Mouse (Mus musculus): ENCODE data around the gene Slc1a1. TPM values are rescaled to one million over a fixed set of nuclear protein-coding genes. Genes with fewer than 3 reads are reported as not detected.

Slc1a1 gene
- polyA plus RNA-seq (2012; rRNA removed) = 2.8 and 4.0 TPM in 2 replicates

- DNase-seq (ENCODE audit: low spot score) = peak; percentile 31
These were observed at the start of gene Slc1a1 for GRCm38 (mm10) chr19:28834798-28835499. Gene Slc1a1 (plus strand): TSS chr19:28835049.

- no peak for DNase-seq (ENCODE audit: low spot score)
These were observed 44.7 kb upstream of the Slc1a1 start for GRCm38 (mm10) chr19:28790196-28790595.

GRCm38 (mm10) chr19:28793307-28793706 lies 41.5 kb upstream of the Slc1a1 start:
- DNase-seq (ENCODE audit: low spot score) = no peak

GRCm38 (mm10) chr19:28796146-28796848 lies 38.6 kb upstream of the Slc1a1 start:
- DNase-seq (ENCODE audit: low spot score) = no peak

- DNase-seq (ENCODE audit: low spot score) = no peak
These were observed 37.9 kb upstream of the Slc1a1 start for GRCm38 (mm10) chr19:28796966-28797365.

- DNase-seq (ENCODE audit: low spot score) = no peak
These were observed 37.2 kb upstream of the Slc1a1 start for GRCm38 (mm10) chr19:28797611-28798010.

GRCm38 (mm10) chr19:28800448-28800847 lies 34.4 kb upstream of the Slc1a1 start:
- DNase-seq (ENCODE audit: low spot score) = no peak

- no peak for DNase-seq (ENCODE audit: low spot score)
These were observed 28.6 kb upstream of the Slc1a1 start for GRCm38 (mm10) chr19:28806276-28806675.

GRCm38 (mm10) chr19:28806821-28807496 lies 27.9 kb upstream of the Slc1a1 start:
- DNase-seq (ENCODE audit: low spot score) = no peak

GRCm38 (mm10) chr19:28807497-28807871 lies 27.4 kb upstream of the Slc1a1 start:
- no peak for DNase-seq (ENCODE audit: low spot score)

GRCm38 (mm10) chr19:28818286-28818685 lies 16.6 kb upstream of the Slc1a1 start:
- no peak for DNase-seq (ENCODE audit: low spot score)

- DNase-seq (ENCODE audit: low spot score) = no peak
These were observed 7.0 kb upstream of the Slc1a1 start for GRCm38 (mm10) chr19:28827697-28828328.

GRCm38 (mm10) chr19:28831324-28831723 lies 3.5 kb upstream of the Slc1a1 start:
- DNase-seq (ENCODE audit: low spot score) = no peak

- DNase-seq (ENCODE audit: low spot score) = no peak
These were observed 2.2 kb upstream of the Slc1a1 start for GRCm38 (mm10) chr19:28832605-28833004.

- no peak for DNase-seq (ENCODE audit: low spot score)
These were observed 461 bp upstream of the Slc1a1 start for GRCm38 (mm10) chr19:28834388-28834787.

- DNase-seq (ENCODE audit: low spot score) = no peak
These were observed 633 bp downstream of the Slc1a1 start for GRCm38 (mm10) chr19:28835500-28835864.

GRCm38 (mm10) chr19:28836116-28836515 lies 1.3 kb downstream of the Slc1a1 start:
- DNase-seq (ENCODE audit: low spot score) = no peak

GRCm38 (mm10) chr19:28836651-28837410 lies 2.0 kb downstream of the Slc1a1 start:
- DNase-seq (ENCODE audit: low spot score) = no peak

GRCm38 (mm10) chr19:28838796-28839195 lies 3.9 kb downstream of the Slc1a1 start:
- no peak for DNase-seq (ENCODE audit: low spot score)

GRCm38 (mm10) chr19:28844946-28845710 lies 10.3 kb downstream of the Slc1a1 start:
- no peak for DNase-seq (ENCODE audit: low spot score)

GRCm38 (mm10) chr19:28850510-28850909 lies 15.7 kb downstream of the Slc1a1 start:
- no peak for DNase-seq (ENCODE audit: low spot score)
